Mouse (Mus musculus): Measurements from ENCODE around the gene Sema3b. TPM values are rescaled to one million over a fixed set of nuclear protein-coding genes. Genes with fewer than 3 reads are reported as not detected.
"Not testable (repeated sequence)": the region's sequence is repeated elsewhere in the genome, so short reads cannot be mapped to it uniquely, and the experiment has no call there.

Gene Sema3b
- total RNA-seq, 2 experiments from 2014 or later: not detected

DNA sequence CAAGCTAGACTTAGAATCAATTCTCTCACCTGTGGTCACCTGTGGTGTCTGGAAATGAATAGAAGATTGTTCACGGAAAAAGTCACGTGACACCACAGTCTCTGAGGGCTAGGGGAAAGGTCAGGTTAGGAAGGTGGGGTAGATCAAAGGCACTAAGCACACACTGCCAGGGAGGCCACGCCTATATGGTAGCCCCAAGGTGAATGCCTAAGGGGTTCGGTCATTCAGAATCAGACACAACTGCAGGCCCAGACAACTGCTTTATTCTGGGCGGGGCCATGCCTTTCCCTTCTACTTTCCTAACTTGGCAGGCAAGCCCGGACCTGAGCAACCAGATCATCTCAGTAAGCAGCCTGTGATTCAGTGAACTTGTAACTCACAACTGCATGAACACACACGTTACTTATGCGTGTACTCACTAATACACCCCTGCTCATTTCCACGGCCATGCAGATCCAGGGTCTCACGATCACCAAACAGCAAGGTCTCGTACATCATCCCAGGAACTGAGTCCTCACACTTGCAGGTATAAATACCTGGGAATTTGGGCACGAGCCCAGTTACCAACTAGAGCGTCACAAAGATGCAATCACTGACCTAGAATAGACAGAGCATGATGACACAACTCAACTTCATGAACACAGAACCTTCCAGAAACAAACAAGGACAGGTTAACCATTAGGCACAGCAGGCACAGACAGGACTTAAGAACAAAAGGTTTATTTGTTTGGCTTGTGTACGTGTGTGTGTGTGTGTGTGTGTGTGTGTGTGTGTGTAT lies 33.3 kb downstream of the Sema3b start:
- ATAC-seq (replicated peaks; ENCODE audit: poor library complexity, severe bottlenecking): no peak

DNA sequence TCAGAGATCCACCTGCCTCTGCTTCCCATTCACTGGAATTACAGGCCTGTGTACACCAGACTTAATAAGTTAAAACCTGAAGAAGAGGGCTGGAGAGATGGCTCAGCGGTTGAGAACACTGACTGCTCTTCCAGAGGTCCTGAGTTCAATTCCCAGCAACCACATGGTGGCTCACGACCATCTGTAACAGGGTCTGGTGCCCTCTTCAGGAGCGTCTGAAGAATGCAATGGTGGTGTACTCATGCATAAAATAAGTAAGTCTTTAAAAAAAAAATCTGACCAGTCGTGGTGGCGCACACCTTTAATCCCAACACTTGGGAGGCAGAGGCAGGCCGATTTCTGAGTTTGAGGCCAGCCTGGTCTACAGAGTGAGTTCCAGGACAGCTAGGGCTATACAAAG lies 35.3 kb downstream of the Sema3b start:
- ATAC-seq (replicated peaks; ENCODE audit: poor library complexity, severe bottlenecking): not testable (repeated sequence)

- ATAC-seq (replicated peaks; ENCODE audit: poor library complexity, severe bottlenecking): no peak
Observed at GRCm38 (mm10) chr9:107572327-107572662, 36.7 kb downstream of the Sema3b start.

- ATAC-seq (replicated peaks; ENCODE audit: poor library complexity, severe bottlenecking): no peak
Observed at GRCm38 (mm10) chr9:107571534-107572326, 37.3 kb downstream of the Sema3b start.

- no peak for ATAC-seq (replicated peaks; ENCODE audit: poor library complexity, severe bottlenecking)
Observed at GRCm38 (mm10) chr9:107570845-107571244, 38.2 kb downstream of the Sema3b start.

DNA sequence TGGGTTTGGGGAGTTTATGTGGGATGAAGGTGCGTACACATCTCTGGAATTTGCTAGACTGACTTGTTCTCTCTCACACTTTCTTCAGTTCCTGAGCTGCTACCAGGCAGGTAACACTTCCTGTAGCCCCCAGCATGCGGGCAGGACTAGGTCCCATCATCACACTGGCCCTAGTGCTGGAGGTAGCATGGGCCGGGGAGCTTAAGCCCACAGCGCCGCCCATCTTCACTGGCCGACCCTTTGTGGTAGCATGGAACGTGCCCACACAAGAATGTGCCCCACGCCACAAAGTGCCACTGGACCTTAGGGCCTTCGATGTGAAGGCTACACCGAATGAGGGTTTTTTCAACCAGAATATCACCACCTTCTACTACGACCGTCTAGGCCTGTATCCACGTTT lies 39.0 kb downstream of the Sema3b start:
- ATAC-seq (replicated peaks; ENCODE audit: poor library complexity, severe bottlenecking): no peak

GRCm38 (mm10) chr9:107569270-107569669 lies 39.8 kb downstream of the Sema3b start:
- ATAC-seq (replicated peaks; ENCODE audit: poor library complexity, severe bottlenecking): peak; percentile 34

DNA sequence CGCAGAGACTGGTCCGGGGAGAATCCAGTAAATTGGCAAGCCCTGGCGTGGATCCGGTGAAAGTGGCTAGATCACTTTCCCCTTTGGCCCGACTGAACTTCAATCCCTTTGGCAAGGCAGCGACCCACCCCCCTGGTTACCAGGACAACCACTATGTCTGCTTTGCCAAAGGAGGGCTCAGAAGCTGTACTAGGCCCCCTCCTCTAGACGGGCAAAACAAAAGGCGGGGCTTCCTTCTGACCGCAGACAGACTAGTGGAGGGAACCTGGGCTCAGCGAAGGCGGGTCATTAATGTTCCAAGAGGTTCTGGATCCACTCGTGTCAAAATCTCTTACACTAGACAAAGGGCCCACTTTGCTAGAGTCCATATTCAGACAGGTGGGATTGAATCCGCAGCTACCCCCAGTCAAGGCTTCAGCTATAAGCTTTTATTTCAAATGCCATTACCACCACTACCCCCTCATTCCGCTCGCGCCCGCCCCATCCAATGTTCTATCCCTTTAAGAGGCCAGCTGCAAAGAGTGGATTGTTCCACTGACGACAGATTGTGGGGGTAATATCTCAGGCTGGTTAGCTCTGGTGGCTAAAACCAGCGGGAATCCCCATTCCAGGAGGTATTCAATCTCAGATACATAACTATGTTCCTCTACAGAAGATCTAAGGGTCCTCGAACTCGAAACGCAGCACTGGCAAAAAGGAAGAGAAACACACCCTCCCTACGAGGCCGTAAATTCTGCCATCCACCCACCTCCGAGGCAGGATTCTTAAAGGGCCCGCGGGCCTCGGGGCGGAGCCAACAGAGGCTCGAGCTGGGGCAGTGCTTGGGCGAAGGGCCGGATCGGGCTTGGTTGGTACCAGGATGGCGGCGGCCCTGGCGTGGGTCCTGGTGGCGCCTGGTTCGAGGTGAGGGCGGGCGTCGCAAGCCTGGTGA lies 40.4 kb downstream of the Sema3b start:
- peak; percentile 55 for ATAC-seq (replicated peaks; ENCODE audit: poor library complexity, severe bottlenecking)

GRCm38 (mm10) chr9:107567702-107568319 lies 41.2 kb downstream of the Sema3b start, which contains the start of gene Hyal2:
Gene Hyal2, plus strand, starts transcription at chr9:107567945.
- no peak for ATAC-seq (replicated peaks; ENCODE audit: poor library complexity, severe bottlenecking)

DNA sequence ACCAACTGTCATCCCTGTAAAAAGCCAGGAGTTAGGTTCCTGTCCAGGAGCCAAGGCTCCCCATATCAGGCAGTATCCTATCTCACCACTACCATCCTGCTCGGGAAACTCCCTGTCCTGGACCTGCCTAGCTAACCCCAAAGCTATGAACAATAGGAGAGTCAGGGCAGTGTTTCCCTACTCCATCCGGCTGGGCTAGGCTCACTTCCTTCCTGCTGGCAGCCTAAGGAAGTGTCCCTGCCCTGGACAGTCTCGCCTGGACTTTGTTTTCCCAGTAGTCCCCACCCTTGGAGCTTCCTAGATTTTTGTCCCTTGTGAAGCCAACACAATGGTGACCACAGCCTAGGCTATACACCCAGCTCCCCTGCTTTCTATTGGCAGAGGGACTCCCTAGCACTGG lies 42.2 kb downstream of the Sema3b start:
- ATAC-seq (replicated peaks; ENCODE audit: poor library complexity, severe bottlenecking): no peak

DNA sequence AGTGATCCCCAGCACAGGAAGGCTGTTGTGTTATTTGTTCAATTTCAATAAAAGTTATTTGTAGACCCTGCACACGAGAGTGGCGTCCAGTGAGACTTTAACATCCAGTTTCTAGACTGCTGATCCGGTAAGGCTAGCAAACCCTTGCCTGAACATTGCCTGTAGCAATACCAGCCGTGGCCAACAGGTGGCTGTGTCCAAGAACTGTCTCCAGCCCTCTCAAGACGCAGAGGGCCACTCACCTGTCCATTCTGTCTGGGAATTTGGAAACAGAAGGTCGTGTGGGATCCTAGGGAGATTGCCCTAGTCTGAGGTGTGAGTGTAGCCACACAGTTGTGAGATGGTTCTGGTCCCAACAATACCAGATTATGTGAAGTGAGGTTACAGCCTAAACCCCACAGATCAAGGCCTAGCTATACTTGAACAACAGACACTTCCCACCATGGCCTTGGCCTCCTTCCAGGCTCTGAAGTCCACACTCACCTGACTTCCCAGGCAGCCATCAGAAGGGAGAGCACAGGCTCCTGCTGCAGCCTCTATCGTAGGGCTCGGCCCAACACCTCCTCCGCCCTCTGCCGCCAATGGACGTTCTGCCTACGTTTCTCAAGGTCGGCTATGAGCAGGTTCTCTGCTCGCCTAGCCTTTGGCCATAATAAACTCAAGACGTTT lies 42.9 kb downstream of the Sema3b start:
- 0 out of 2 replicates have a peak, but pooled peaks have one; percentile 17 for ATAC-seq (replicated peaks; ENCODE audit: poor library complexity, severe bottlenecking)

DNA sequence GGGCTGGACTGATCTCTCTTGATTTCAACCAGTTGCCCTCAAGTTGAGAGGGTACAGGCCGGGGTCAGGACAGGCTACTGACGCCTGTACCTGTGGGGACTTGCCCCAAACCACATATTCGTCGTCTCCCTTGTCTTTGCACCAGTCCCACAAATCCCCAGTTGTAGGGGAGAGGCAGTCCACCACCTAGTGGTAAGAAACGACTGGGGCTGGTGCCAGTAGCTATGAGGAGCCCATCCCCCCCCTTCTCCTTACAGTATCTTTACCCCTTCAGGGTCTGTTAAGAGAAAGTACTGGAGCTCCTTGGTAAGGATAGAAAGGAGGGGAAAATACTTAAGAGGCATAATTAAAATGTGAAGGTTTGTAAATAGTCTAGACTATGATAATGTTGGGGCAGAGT lies 43.5 kb downstream of the Sema3b start:
- ATAC-seq (replicated peaks; ENCODE audit: poor library complexity, severe bottlenecking): not testable (repeated sequence)

DNA sequence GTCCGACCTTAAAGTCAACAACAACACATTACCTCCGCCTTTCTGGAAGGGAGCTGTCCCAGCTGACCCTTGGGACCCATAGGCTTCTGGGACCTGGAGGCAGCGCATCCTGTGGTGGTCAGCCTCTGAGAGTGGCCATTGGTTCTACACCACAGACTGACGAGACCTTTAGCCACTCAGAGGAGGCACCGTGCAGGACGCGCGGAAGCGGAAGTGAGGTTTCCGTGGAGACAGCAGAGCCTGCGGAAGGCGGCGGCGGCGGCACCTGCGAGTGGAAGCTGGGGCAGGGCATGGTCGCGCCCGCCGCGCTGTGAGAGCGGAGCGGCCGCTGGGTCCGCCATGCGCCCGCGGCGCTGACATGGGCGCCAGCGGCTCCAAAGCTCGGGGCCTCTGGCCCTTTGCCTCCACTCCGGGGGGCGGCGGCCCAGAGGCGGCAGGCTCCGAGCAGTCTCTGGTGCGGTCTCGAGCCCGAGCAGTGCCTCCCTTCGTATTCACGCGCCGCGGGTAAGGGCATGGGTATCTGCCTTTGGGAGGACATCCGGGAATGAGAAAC lies 45.9 kb downstream of the Sema3b start, which contains the start of gene Tusc2:
Tusc2 (plus strand) TSS at position 227 of the 553 bp plus-strand sequence.
- peak; percentile 94 for ATAC-seq (replicated peaks; ENCODE audit: poor library complexity, severe bottlenecking)

- no peak for ATAC-seq (replicated peaks; ENCODE audit: poor library complexity, severe bottlenecking)
Observed at GRCm38 (mm10) chr9:107556346-107556745, 52.7 kb downstream of the Sema3b start.

DNA sequence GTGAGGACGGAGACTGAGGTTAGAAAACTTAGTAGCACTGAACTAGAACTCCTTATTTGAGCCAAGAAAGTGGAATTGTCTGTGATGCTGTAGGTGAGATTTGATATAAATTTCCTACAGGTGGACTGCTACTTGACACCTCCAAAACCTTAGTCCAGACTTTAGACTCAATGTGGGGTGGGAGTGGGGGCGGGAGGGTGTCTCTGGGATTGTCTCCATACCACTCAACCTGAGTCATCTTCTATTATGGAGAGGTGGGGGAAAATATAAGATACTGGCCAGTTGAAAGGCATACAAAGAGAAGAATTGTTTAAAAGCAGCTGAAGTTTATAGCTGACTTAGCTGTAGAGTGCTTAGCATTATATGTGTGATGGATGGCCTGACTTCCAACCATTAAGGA lies 53.3 kb downstream of the Sema3b start:
- ATAC-seq (replicated peaks; ENCODE audit: poor library complexity, severe bottlenecking): no peak

DNA sequence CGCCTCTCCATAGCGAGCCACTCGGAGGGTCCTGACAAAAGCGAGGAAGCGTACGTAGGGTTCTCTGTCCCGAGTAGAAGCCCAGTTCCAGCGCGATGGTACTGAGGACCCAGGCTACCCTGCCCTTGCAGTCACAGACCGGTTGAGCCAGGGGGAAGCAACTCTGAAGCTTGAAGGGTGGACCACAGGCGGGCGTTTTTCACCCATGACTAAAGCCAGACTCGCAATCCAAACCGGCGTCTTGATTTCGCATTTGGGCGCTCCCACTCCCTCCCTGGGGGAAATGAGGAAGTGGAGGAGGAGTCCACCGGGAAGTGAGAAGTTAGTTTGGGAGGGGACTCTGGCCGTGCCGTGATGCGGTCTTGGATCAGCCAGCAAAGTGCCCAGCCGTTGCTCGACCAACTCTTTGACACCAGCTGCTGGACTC lies 54.0 kb downstream of the Sema3b start:
- ATAC-seq (replicated peaks; ENCODE audit: poor library complexity, severe bottlenecking): peak; percentile 41

- peak; percentile 79 for ATAC-seq (replicated peaks; ENCODE audit: poor library complexity, severe bottlenecking)
Observed at GRCm38 (mm10) chr9:107554319-107554825, 54.7 kb downstream of the Sema3b start.

DNA sequence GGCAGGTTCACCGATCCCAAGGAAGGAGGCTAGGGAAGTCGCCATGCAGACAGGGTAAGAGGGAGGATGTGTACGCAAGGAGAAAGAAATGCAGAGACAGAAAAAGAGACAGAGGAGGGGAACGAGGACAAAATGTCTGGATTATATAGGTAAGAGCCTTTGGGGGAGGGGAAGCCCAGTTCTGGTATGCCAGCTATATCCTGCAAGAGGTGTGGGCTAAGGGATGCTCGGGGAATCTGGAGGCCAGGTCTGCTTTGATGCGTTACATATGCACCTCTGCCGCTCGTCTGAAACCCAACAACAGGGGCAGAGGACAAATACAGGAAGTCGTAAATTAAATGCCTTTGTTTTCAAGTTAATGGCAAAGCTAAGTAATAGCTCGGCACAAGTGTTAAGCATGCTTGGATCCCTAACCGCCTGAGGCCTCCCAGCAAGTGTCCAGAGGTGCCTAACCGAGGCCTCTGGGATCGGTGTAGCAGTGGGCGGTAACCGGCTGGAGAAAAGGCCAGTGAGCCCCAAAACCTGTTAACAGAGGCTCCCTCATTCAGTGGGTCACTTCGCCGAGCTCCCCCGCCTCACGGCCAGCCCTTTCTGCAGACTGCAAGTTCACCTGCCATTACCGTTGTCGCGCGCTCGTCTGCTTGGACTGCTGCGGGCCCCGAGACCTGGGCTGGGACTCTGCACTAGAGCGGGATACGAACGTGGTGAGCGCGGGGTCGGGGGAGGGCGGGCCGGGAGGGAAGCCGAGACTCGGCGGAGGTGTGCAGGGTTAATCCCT lies 55.3 kb downstream of the Sema3b start:
- ATAC-seq (replicated peaks; ENCODE audit: poor library complexity, severe bottlenecking): no peak

Measured in granulocyte monocyte progenitor cell, adult 5-6 weeks (primary cell).